Comparison of ENCODE assay signal across 10 mouse cellular contexts in genomic region chr17:11978260-11978821, GRCm38 (mm10).
A peak's percentile ranks its signal among the peaks of the same experiment; 100 is the strongest.
DNase-seq lines count a peak whose midpoint lies in the region; ATAC-seq and TF ChIP-seq lines count a peak whose summit lies in the region.
"Had no signal": no experiment of that assay in that cellular context is flagged by ENCODE, and none has a peak within 500 bp of the region (broad histone marks: within the 10 kb centered on the region; RNA-seq: fewer than 3 reads in every experiment).

No protein-coding gene starts in this region.

- H3K27ac ChIP-seq in kidney, embryonic 14.5 days (ENCODE audit: low read depth, low read length) = no peak overlapping the region
- 0 out of 2 replicates have a peak overlapping the region, but pooled peaks have one; percentile 30 for H3K27ac ChIP-seq in embryonic facial prominence, embryonic 10.5 days (replicated peaks)
- peak overlapping the region; percentile 61 for H3K27ac ChIP-seq in layer of hippocampus, adult 2 months
- 0 out of 2 replicates have a peak overlapping the region, but pooled peaks have one; percentile 10 for H3K27ac ChIP-seq in midbrain, embryonic 16.5 days (ENCODE audit: low read length)

- H3K27me3 ChIP-seq in kidney, embryonic 14.5 days (ENCODE audit: control insufficient read depth, insufficient read depth, low read length) = no peaks in the 10 kb centered on the region
- H3K27me3 ChIP-seq in embryonic facial prominence, embryonic 10.5 days (replicated peaks; ENCODE audit: low read depth, poor library complexity, severe bottlenecking) = peaks cover 52% of the 10 kb centered on the region
- no peaks in the 10 kb centered on the region for H3K27me3 ChIP-seq in midbrain, embryonic 16.5 days (ENCODE audit: control insufficient read depth, insufficient read depth, low read depth, low read length)

- DNase-seq in kidney, postnatal 14 days = no peak
- no peak for DNase-seq in embryonic facial prominence, embryonic 10.5 days (ENCODE audit: low spot score)
- DNase-seq in layer of hippocampus, adult 2 months (ENCODE audit: low spot score in 2 of 2) = peak; percentile 60 to 66
- DNase-seq in ovary, postnatal 10 days (ENCODE audit: low spot score) = no peak
- no peak for DNase-seq in urinary bladder, adult 18-20 months (ENCODE audit: low spot score in 2 of 2)
- DNase-seq: adrenal gland, adult 2 months; spleen, adult 18-20 months had no signal

- TF ChIP-seq CTCF in layer of hippocampus, adult 2 months (conservative IDR thresholded peaks at IDR 0.05) = no peak

- peak; percentile 47 for ATAC-seq in kidney, embryonic 14.5 days (ENCODE audit: low FRiP score, low TSS enrichment)
- peak; percentile 53 for ATAC-seq in midbrain, embryonic 16.5 days
- ATAC-seq in frontal cortex, adult (ENCODE audit: low TSS enrichment) = no peak

- H3K4me1 ChIP-seq in kidney, embryonic 14.5 days (ENCODE audit: control insufficient read depth, insufficient read depth, low read length) = peaks cover 12% of the 10 kb centered on the region; the same call in 1 of the 2 replicates
- H3K4me1 ChIP-seq in embryonic facial prominence, embryonic 10.5 days = peaks cover 23% of the 10 kb centered on the region
- peaks cover 14% of the 10 kb centered on the region for H3K4me1 ChIP-seq in midbrain, embryonic 16.5 days (ENCODE audit: control insufficient read depth, insufficient read depth, low read length)

- H3K4me3 ChIP-seq in kidney, embryonic 14.5 days (ENCODE audit: low read length) = no peak overlapping the region
- H3K4me3 ChIP-seq in embryonic facial prominence, embryonic 10.5 days = no peak overlapping the region
- no peak overlapping the region for H3K4me3 ChIP-seq in layer of hippocampus, adult 2 months
- H3K4me3 ChIP-seq in midbrain, embryonic 16.5 days (ENCODE audit: low read depth, low read length) = no peak overlapping the region

- H3K4me2 ChIP-seq in kidney, embryonic 14.5 days (replicated peaks; ENCODE audit: low read depth, low read length) = no peak overlapping the region
- peak overlapping the region; percentile 22; the same call in 1 of the 2 replicates for H3K4me2 ChIP-seq in midbrain, embryonic 16.5 days (ENCODE audit: low read length)

- H3K9ac ChIP-seq in kidney, embryonic 14.5 days (ENCODE audit: low read depth, low read length) = no peak overlapping the region; the same call in 1 of the 2 replicates
- peak overlapping the region; percentile 23; the same call in 1 of the 2 replicates for H3K9ac ChIP-seq in midbrain, embryonic 16.5 days (ENCODE audit: low read depth, low read length)

- 30% methylated on average over 17 of the region's 17 CpGs for WGBS in kidney, embryonic 14.5 days
- 48% methylated on average over 17 of the region's 17 CpGs for whole genome bisulfite sequencing in embryonic facial prominence, embryonic 10.5 days
- 19% methylated on average over 17 of the region's 17 CpGs for WGBS in midbrain, embryonic 16.5 days

- no peaks in the 10 kb centered on the region for H3K36me3 ChIP-seq in kidney, embryonic 14.5 days (ENCODE audit: control insufficient read depth, insufficient read depth, low read length)
- no peaks in the 10 kb centered on the region for H3K36me3 ChIP-seq in embryonic facial prominence, embryonic 10.5 days (replicated peaks)
- H3K36me3 ChIP-seq in midbrain, embryonic 16.5 days (ENCODE audit: control insufficient read depth, insufficient read depth, low read length) = no peaks in the 10 kb centered on the region

- H3K9me3 ChIP-seq in kidney, embryonic 14.5 days (ENCODE audit: control insufficient read depth, low read length) = no peaks in the 10 kb centered on the region
- no peaks in the 10 kb centered on the region for H3K9me3 ChIP-seq in embryonic facial prominence, embryonic 10.5 days
- no peaks in the 10 kb centered on the region for H3K9me3 ChIP-seq in midbrain, embryonic 16.5 days (replicated peaks; ENCODE audit: control insufficient read depth, low read length, poor library complexity, severe bottlenecking)

Comparison
In these comparisons a context has a peak if more than half of its experiments do, and no peak if none do; other contexts are left out.
1. DNase-seq: peak in layer of hippocampus, adult 2 months (2 of 2); none in kidney, postnatal 14 days (single experiment), embryonic facial prominence, embryonic 10.5 days (single experiment), ovary, postnatal 10 days (single experiment) and urinary bladder, adult 18-20 months (0 of 2).